Mouse (Mus musculus) C2C12 (cell line): ENCODE results near the gene Fbxl20. TPM values are rescaled to one million over a fixed set of nuclear protein-coding genes. Genes with fewer than 3 reads are reported as not detected.

Source experiments
- H3K27me3 ChIP-seq: one replicate; pipeline ENCODE4 v1.6.1; 2011; ENCODE audit not compliant: control insufficient read depth, insufficient read depth, insufficient read length
- H3K36me3 ChIP-seq: one replicate; pipeline ENCODE4 v1.6.1; 2011; ENCODE audit not compliant: control insufficient read depth, insufficient read depth
- H3K4me3 ChIP-seq: one replicate; pipeline ENCODE4 v1.5.1; 2011; ENCODE audit warnings: mild to moderate bottlenecking, control low read depth; ENCODE audit not compliant: poor library complexity, insufficient read depth, severe bottlenecking
- H3K79me2 ChIP-seq: one replicate; pipeline ENCODE4 v1.6.1; 2011; ENCODE audit not compliant: control insufficient read depth, insufficient read depth
- H3K79me3 ChIP-seq: one replicate; pipeline ENCODE4 v1.6.1; 2011; ENCODE audit warnings: low read depth, control low read depth
- H3ac ChIP-seq: one replicate; pipeline ENCODE3; 2011; ENCODE audit warnings: low read depth; ENCODE audit not compliant: control insufficient read depth, insufficient read length
- CEBPB ChIP-seq: IDR thresholded peaks from one replicate; pipeline ENCODE4 v1.6.1; 2011; ENCODE audit warnings: low read depth, mild to moderate bottlenecking, control low read depth, moderate library complexity
- CTCF ChIP-seq: IDR thresholded peaks from one replicate; pipeline ENCODE4 v1.5.1; 2011; ENCODE audit not compliant: control insufficient read depth, insufficient read depth, insufficient read length
- FOSL1 ChIP-seq: IDR thresholded peaks from one replicate; pipeline ENCODE4 v1.8.0; 2011; ENCODE audit warnings: mild to moderate bottlenecking, low read length; ENCODE audit not compliant: poor library complexity, insufficient read depth, severe bottlenecking
- MAX ChIP-seq: IDR thresholded peaks from one replicate; pipeline ENCODE4 v1.6.1; 2011; ENCODE audit warnings: mild to moderate bottlenecking, control low read depth
- MYOD1 ChIP-seq: IDR thresholded peaks from one replicate; pipeline ENCODE4 v1.6.1; 2011; ENCODE audit warnings: low read depth; ENCODE audit not compliant: control insufficient read depth, insufficient read length
- MYOG ChIP-seq: IDR thresholded peaks from one replicate; pipeline ENCODE4 v1.6.1; 2011; ENCODE audit not compliant: control insufficient read depth, insufficient read length; ENCODE audit errors: extremely low read depth
- USF1 ChIP-seq: IDR thresholded peaks from one replicate; pipeline ENCODE4 v1.6.1; 2011; ENCODE audit warnings: low read depth, mild to moderate bottlenecking, control low read depth, moderate library complexity
- polyA plus RNA-seq: library from polyadenylated mRNA; unstranded; fragments of >200 nt; fragmentation: generic; extraction: Trizol; gene quantifications from one replicate; pipeline ENCODE4 v1.2.1, GENCODE M21; 2012; ENCODE audit warnings: missing spikeins

Fbxl20 gene
- polyA plus RNA-seq, 1 experiment: 2.0 TPM

DNA sequence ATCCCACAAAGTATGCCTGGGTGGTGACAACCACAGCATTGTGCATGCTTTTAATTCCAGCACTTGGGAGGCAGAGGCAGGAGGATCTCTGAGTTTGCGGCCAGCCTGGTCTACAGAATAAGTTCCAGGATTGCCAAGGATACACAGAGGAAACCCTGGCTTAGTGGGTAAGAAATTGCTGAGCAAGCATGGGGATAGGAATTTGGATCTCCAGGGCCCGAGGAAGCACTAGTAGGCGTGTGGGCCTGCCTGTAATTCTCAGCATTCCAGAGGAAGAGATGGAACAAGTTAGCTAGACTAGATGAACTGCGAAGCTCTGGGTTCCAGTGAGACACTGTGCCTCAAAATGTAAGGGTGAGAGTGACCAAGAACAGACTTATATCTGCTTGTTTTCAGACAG, 76.8 kb downstream of the Fbxl20 start:
- Histone ChIP-seq H3K27me3 (no peaks in the 10 kb centered on the region), H3K4me3 (no peak overlapping the region), H3K79me3 (no peaks in the 10 kb centered on the region), H3K79me2 (no peaks in the 10 kb centered on the region), H3K36me3 (no peaks in the 10 kb centered on the region), H3ac (no peak overlapping the region)
- TF ChIP-seq CTCF: no peak
- no peak for TF ChIP-seq MYOG

DNA sequence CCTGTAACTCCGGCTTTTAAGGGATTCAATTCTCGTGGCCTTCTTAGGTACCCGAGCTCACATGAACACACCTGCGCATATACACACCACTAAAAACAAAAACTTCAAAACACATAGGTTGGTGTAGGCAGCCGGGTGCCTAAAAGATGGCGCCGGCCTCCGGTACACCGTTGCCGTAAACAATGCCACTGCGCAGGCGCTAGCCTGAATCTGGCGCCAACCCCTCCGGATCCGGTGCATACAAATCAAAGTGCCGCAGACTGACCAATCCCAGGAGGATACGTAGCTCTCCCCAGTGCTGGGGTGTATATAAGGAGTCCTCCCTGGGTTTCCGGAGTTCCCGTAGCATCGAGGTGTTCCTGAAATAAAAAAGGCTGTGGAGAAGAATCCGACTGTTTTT, 82.9 kb downstream of the Fbxl20 start:
- Histone ChIP-seq H3K79me2 (no peaks in the 10 kb centered on the region), H3K4me3 (no peak overlapping the region), H3K79me3 (no peaks in the 10 kb centered on the region), H3K36me3 (no peaks in the 10 kb centered on the region), H3K27me3 (no peaks in the 10 kb centered on the region), H3ac (no peak overlapping the region)
- TF ChIP-seq MYOD1 (no peak), CEBPB (no peak), CTCF (no peak), MAX (no peak), FOSL1 (no peak), USF1 (no peak), MYOG (no peak)

DNA sequence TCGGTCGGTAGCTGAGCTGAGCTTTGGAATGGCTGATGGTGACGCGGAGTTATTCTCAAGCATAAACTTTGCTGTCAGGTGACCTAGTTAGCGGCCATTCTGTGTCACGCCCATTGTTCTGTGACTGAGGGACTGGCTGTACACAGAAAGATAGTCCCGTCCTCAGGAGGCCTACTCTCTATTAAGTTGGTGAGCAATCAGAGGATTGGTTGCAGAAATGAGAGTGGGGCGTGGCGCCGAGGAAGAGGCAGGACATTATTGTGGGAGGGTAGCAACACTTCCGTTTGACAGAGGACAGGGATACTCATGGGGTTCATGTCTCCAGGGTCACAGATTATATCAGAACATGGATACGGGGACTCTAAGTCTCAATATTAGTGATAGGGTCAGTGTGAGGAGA, 84.0 kb downstream of the Fbxl20 start:
- no peaks in the 10 kb centered on the region for H3K79me3 ChIP-seq
- TF ChIP-seq MYOG: no peak
- no peak for TF ChIP-seq USF1
- no peak for TF ChIP-seq MYOD1
- TF ChIP-seq MAX: no peak
- no peak for TF ChIP-seq CEBPB
- no peak for TF ChIP-seq CTCF
- TF ChIP-seq FOSL1: no peak
- no peaks in the 10 kb centered on the region for H3K79me2 ChIP-seq
- no peak overlapping the region for H3K4me3 ChIP-seq
- H3ac ChIP-seq: no peak overlapping the region
- no peaks in the 10 kb centered on the region for H3K36me3 ChIP-seq
- H3K27me3 ChIP-seq: no peaks in the 10 kb centered on the region

DNA sequence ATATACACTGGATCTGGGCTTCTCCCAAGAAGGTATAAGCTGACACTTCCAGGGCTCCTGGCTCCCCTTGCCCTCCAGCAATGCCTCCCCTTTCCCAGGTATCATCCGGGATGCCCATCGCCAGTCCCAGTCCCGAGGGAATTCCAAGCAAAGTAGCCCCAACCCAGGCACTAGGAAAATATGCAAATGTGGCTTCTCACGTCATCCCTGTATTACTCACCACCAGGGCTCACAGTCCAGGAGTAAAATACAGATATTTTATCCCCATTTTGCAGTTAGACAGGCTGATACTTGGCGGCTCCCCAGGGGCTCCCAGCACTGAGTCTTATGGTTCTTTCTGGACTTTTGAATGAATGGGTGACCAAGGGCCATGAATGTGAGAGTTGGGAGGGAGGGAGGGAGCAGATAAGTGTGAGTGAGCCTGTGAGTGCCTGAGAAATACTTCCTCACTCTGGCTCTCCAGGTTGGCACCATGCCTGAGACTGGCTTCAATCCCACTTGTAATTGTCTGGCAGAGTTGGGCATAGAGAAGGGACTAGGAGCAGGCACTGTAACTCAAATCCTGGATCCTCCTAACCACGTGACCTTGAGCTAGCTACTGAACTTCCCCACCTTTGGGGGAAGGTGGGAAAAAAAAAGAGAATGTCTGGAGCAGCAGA, 88.2 kb downstream of the Fbxl20 start:
- peak; percentile 8 for TF ChIP-seq FOSL1
- no peak for TF ChIP-seq MYOG
- TF ChIP-seq USF1: peak; percentile 86
- no peak for TF ChIP-seq MAX
- no peak for TF ChIP-seq CTCF
- TF ChIP-seq MYOD1: no peak
- no peak for TF ChIP-seq CEBPB
- Histone ChIP-seq H3K36me3 (no peaks in the 10 kb centered on the region), H3K4me3 (no peak overlapping the region), H3K27me3 (no peaks in the 10 kb centered on the region), H3K79me3 (no peaks in the 10 kb centered on the region), H3ac (no peak overlapping the region), H3K79me2 (no peaks in the 10 kb centered on the region)

DNA sequence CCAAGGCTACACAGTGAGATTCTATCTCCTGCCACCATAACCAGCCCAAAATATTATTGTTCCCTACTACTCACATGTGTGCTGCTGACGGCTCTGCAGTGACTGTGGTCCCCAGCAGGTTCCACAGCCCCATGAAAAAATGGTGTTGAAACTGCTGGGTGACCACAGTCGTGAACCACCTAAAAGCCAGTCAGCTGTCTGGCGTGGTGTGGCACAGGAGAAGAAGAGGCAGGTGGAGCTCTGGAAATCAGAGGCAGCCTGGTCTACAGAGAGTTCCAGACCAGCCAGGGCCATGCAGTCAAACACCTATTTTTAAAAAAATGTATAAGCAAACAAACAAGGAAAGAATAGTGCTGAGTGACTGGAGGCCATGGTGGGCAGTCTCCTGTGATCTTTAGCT, 88.8 kb downstream of the Fbxl20 start:
- H3K36me3 ChIP-seq: no peaks in the 10 kb centered on the region
- TF ChIP-seq MYOG (no peak), CTCF (no peak), CEBPB (no peak), FOSL1 (no peak), USF1 (no peak), MYOD1 (no peak), MAX (no peak)
- no peaks in the 10 kb centered on the region for H3K79me3 ChIP-seq
- no peak overlapping the region for H3K4me3 ChIP-seq
- no peaks in the 10 kb centered on the region for H3K27me3 ChIP-seq
- no peaks in the 10 kb centered on the region for H3K79me2 ChIP-seq
- H3ac ChIP-seq: no peak overlapping the region

DNA sequence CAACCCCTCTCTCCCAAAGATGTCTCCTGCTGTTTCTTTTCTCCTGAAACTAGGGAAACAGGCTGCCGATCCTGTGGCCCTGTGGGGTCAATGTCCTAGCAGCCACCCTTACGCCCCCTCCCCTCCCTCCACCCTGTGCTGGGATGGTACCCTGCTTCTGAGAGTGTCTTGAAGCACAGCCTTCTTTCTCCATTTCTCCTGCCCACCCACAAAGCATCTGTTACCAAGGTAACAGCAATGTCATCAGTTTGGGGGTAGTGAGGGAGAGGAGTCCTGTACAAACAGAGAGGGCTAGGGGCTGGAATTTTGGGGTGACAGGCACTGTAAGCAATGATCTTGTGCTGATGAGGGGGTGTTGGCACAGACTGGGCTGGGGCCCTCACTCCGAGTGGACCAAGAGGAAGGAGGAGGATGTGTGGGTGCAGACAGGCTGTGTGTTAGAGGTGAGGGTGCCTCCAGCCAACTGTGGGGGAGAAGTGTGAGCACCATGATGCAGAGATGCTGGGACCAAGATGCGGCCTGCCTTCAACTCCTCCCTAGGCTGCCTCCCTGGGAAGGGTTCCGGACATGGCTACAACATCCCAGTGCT, 90.0 kb downstream of the Fbxl20 start:
- no peaks in the 10 kb centered on the region for H3K36me3 ChIP-seq
- no peak overlapping the region for H3ac ChIP-seq
- TF ChIP-seq FOSL1: no peak
- TF ChIP-seq CEBPB: no peak
- no peak for TF ChIP-seq USF1
- TF ChIP-seq MAX: no peak
- TF ChIP-seq CTCF: no peak
- no peak for TF ChIP-seq MYOG
- no peak for TF ChIP-seq MYOD1
- H3K4me3 ChIP-seq: no peak overlapping the region
- no peaks in the 10 kb centered on the region for H3K79me2 ChIP-seq
- no peaks in the 10 kb centered on the region for H3K27me3 ChIP-seq
- no peaks in the 10 kb centered on the region for H3K79me3 ChIP-seq
